In the genomic region with DNA sequence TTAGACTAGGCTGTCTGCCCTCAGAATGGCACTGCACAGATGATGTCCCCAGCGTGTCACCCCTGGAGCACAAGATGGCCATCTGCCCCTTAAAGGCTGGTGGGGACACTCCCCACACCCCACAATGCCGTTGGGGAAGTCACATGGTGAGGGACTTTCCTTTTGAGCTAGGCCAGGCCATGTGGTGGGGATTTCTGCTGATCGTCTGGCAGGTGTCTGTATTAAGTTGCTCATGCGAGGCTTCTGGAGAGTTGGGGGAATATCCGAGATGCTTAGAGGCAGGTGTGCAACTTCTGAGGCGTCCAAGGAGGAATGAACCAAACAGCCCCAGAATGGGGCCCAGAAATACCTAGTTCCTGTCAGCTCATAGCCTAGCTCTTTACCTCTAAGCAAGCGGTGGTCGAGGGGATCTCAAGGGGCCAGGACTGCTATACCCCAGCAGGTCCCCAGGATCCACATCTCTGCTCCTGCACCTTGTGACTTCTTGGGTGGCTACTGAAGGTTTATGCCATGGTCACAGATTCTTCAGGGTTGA, we compare ENCODE assay signal across 12 mouse cellular contexts.
DNase-seq lines count a peak whose midpoint lies in the region; ATAC-seq and TF ChIP-seq lines count a peak whose summit lies in the region.
"Had no signal": no experiment of that assay in that cellular context is flagged by ENCODE, and none has a peak within 500 bp of the region (broad histone marks: within the 10 kb centered on the region; RNA-seq: fewer than 3 reads in every experiment).

No protein-coding gene starts in this region.

- H3K27ac ChIP-seq in hindbrain, embryonic 13.5 days: no peak overlapping the region
- no peak overlapping the region for H3K27ac ChIP-seq in hindbrain, postnatal 0 days
- H3K27ac ChIP-seq: liver, embryonic 13.5 days had no signal

- no peak for DNase-seq in hindbrain, postnatal 0 days (ENCODE audit: low spot score)
- DNase-seq in A20 (ENCODE audit: low read depth, low spot score): peak; percentile 97
- DNase-seq in CD4-positive helper T cell, adult 2 months (ENCODE audit: low read depth, low spot score): peak; percentile 20
- no peak for DNase-seq in layer of hippocampus, postnatal 10 days (ENCODE audit: low spot score in 2 of 2)
- DNase-seq in heart, adult 8-10 months (ENCODE audit: low spot score): no peak
- DNase-seq in heart, postnatal 36 days: no peak

- H3K9me3 ChIP-seq in hindbrain, embryonic 13.5 days: no peaks in the 10 kb centered on the region
- no peaks in the 10 kb centered on the region for H3K9me3 ChIP-seq in hindbrain, postnatal 0 days (ENCODE audit: low read length)
- H3K9me3 ChIP-seq: heart, embryonic 15.5 days; hindbrain, embryonic 10.5 days; liver, embryonic 13.5 days had no signal

- H3K9ac ChIP-seq in hindbrain, embryonic 13.5 days: no peak overlapping the region
- no peak overlapping the region for H3K9ac ChIP-seq in hindbrain, postnatal 0 days (replicated peaks; ENCODE audit: low read length)
- H3K9ac ChIP-seq: liver, embryonic 13.5 days had no signal

- H3K4me1 ChIP-seq in hindbrain, embryonic 13.5 days (replicated peaks): peaks cover 6% of the 10 kb centered on the region; the same call in 1 of the 2 replicates
- H3K4me1 ChIP-seq in hindbrain, postnatal 0 days (ENCODE audit: insufficient read depth, low read length): 0 out of 2 replicates have a peak, but pooled peaks cover 5% of the 10 kb centered on the region

- H3K27me3 ChIP-seq in hindbrain, embryonic 13.5 days: no peaks in the 10 kb centered on the region
- H3K27me3 ChIP-seq in hindbrain, postnatal 0 days (ENCODE audit: insufficient read depth, low read length): no peaks in the 10 kb centered on the region
- H3K27me3 ChIP-seq: heart, embryonic 15.5 days; liver, embryonic 13.5 days had no signal

- H3K4me2 ChIP-seq in hindbrain, embryonic 13.5 days: no peak overlapping the region
- H3K4me2 ChIP-seq in hindbrain, postnatal 0 days (ENCODE audit: low read depth, low read length): no peak overlapping the region
- H3K4me2 ChIP-seq: liver, embryonic 13.5 days had no signal

- no peak for TF ChIP-seq CTCF in hindbrain, postnatal 0 days (IDR thresholded peaks at IDR 0.05; ENCODE audit: low read depth)

- 84% methylated on average over 8 of the region's 8 CpGs for WGBS in hindbrain, embryonic 13.5 days
- 84% methylated on average over 8 of the region's 8 CpGs for WGBS in hindbrain, postnatal 0 days

- H3K4me3 ChIP-seq in hindbrain, embryonic 13.5 days: no peak overlapping the region
- H3K4me3 ChIP-seq in hindbrain, postnatal 0 days (ENCODE audit: low read length): no peak overlapping the region
- H3K4me3 ChIP-seq: heart, embryonic 15.5 days; hindbrain, embryonic 10.5 days; liver, embryonic 13.5 days; myocyte had no signal

- intact Hi-C loops in heart, postnatal 36 days (cut with DNase I): loop anchor here (2.0 to 5.0 kb wide), 3 partner anchors 266 to 516 kb away; no protein-coding TSS in a partner anchor

- H3K36me3 ChIP-seq in hindbrain, embryonic 13.5 days: peaks cover 2% of the 10 kb centered on the region; the same call in 1 of the 2 replicates
- H3K36me3 ChIP-seq in hindbrain, postnatal 0 days (ENCODE audit: insufficient read depth, low read length): no peaks in the 10 kb centered on the region

- ATAC-seq in hindbrain, embryonic 13.5 days (ENCODE audit: low FRiP score): 0 out of 2 replicates have a peak, but pooled peaks have one; percentile 45
- no peak for ATAC-seq in hindbrain, postnatal 0 days
- peak; percentile 42 for ATAC-seq in inflammation-experienced regulatory T-cells, adult 6 months

Comparison
In these comparisons a context has a peak if more than half of its experiments do, and no peak if none do; other contexts are left out.
1. DNase-seq: peak in A20 (single experiment) and CD4-positive helper T cell, adult 2 months (single experiment); none in hindbrain, postnatal 0 days (single experiment), layer of hippocampus, postnatal 10 days (0 of 2), heart, adult 8-10 months (single experiment) and heart, postnatal 36 days (0 of 2).